Mouse (Mus musculus) gastrocnemius, postnatal 4 days (tissue): ENCODE measurements around the gene Sarnp. TPM values are rescaled to one million over a fixed set of nuclear protein-coding genes. Genes with fewer than 3 reads are reported as not detected.

Experiments used
- DNase-seq, 2 experiments: peaks; one replicate each; pipeline ENCODE4 v3.0.0; 2021 to 2022; ENCODE audit warnings: low spot score in 2 of 2, mixed read lengths in 2 of 2
- total RNA-seq, 2 experiments: library from RNA; stranded (reverse); gene quantifications; 2 replicates each; pipeline ENCODE4 v1.2.3; 2021

Gene Sarnp
- total RNA-seq, 2 experiments from 2014 or later = 48.5 to 54.6 TPM

DNA sequence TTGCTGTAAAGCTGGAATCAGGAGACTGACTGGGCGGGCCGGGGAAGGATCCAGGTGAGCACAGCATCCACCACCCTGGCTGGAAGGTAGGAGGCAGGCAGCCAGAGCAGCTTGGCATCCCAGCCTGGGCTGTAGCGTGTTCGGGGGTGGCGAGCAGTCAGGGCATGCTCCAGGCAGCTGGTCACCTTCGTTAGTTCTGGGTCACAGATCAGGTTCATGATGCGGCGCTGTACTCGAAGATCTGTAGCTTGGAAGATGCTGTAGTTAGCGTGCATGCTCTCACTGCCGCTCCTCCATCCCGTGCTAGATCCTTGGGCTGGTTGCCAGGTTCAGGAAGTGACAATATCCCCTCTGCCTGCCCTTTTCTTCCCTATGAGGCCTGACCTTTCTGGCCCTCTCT lies 96.6 kb downstream of the Sarnp start:
- DNase-seq = peak in 1 of 2 experiments; percentile 20

GRCm38 (mm10) chr10:128915550-128915949 lies 98.4 kb downstream of the Sarnp start:
- no peak for DNase-seq

- no peak for DNase-seq
These were observed 99.5 kb downstream of the Sarnp start for GRCm38 (mm10) chr10:128916665-128917064.

GRCm38 (mm10) chr10:128917400-128917799 lies 100.3 kb downstream of the Sarnp start:
- DNase-seq = no peak

DNA sequence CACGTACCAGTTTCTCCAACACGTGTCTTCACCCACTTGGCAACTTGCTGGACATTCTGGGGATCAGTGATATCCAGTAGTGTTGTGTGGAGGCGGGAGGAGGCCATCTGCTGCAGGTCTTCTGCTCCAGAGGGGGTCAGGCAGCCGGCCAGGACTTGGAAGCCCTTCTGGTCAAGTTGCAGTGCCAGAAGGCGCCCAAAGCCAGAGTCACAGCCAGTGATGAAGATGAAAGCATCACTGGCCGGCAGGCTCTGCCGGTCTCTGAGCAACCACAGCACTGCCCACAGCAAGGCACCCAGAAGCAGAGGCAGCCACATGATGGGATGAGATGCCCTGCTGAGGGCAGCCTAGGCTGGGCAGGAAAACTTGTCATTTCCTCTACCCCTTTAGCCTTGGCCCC lies 101.1 kb downstream of the Sarnp start:
- peak; percentile 55 to 80 for DNase-seq

GRCm38 (mm10) chr10:128919203-128919631 lies 102.1 kb downstream of the Sarnp start:
- DNase-seq = no peak

DNA sequence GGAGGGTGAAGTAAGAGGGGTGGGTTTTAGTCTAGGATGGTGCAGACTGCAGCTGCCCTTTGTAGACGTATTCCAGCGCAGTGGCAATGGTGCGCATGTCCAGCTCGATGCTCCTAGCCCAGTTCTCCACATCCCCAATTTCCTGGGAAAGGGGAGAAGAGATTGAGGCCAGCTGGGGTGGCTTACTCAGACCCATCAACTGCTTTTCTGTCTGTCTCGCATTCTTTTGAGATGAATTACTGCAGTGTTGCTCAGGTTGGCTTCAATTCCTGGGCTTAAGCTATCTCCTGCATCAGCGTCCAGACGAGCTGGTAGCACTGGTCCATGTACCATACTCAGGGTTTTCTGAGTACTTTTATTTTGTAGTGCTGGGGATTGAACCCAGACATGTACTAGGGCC lies 102.8 kb downstream of the Sarnp start:
- no peak for DNase-seq

GRCm38 (mm10) chr10:128920736-128921161 lies 103.6 kb downstream of the Sarnp start:
- DNase-seq = no peak

- DNase-seq = no peak
These were observed 104.1 kb downstream of the Sarnp start for GRCm38 (mm10) chr10:128921251-128921650.

DNA sequence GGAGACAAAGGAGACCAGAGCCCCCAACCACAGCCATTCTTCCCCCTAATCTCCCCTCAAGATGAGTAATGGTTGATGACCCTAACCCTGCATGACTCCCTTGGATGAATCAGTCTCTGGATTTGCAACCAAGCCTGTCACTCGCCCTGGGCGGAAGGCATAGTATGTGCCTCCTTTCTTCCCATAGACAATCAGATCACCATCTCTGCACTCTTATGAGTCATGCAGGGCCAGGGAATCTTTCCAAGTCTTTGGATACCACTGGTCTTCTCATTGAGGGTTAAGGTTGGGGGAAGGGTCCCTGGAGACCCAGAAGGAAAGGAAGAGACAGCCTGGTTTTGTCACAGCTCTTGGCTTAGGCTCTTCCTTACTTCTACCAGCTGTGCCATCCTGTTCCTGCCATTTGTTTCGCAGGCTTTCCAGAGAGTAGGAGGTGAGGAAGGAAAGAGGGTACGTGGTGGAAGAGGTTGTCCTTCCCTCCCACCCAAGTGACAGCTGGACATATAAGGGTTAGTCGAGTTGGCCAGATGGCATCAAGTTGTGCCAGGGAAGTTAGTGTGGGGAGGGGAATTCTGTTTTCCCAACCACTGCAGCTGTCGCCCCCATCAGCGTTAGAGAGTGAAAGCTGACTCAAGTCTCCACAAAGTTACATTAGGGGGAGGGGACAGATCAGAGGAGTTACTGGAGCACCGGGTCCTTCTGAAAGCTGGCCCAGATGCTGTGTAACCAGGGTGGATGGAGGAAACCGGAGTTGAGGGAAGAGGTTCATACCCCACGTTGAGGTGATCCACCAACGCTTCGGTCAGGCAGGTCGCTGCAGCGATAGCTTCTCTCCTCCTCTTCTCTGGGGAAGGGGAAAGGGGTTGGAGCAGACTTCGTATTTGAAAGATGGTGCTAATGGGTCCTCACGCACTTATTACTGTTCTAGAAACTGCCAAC lies 105.0 kb downstream of the Sarnp start:
- DNase-seq = peak in 1 of 2 experiments; percentile 35

GRCm38 (mm10) chr10:128922822-128923012 lies 105.6 kb downstream of the Sarnp start, which contains the start of gene Rdh5:
Rdh5 (minus strand) TSS chr10:128922888.
- no peak for DNase-seq

DNA sequence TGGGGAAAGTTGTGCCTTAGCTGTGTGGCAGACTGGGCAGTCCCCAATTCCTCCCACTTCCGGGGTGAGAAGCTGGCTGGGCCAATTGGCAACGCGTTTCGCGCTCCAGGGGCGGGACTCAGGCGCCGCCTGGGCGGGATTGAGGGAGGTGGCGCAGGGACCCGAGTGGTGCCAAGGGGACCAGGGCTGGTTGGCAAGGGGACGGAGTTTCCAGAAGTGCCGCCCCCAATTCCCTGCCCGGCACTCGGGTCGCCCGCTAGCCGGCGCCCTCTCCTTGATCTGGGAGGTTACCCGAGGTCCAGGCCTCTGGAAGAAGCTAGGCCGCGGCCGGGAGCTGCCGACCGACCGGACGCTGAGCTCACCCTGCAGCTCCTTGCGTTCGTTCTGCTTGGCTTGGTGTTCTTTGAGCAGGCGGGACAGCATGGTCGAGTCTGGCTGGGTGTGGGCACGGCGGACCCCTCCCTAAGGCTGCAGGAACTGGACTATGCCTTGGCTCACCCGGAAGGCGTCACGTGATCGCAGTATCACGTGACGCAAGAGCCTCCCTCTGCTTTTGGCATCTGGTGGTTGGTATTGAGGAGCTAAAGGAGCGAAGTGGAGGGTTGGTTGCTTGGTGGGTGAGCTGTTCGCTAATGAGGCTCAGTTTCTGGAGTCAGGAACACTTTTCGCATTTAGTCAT lies 106.0 kb downstream of the Sarnp start:
- peak; percentile 86 to 94 for DNase-seq

DNA sequence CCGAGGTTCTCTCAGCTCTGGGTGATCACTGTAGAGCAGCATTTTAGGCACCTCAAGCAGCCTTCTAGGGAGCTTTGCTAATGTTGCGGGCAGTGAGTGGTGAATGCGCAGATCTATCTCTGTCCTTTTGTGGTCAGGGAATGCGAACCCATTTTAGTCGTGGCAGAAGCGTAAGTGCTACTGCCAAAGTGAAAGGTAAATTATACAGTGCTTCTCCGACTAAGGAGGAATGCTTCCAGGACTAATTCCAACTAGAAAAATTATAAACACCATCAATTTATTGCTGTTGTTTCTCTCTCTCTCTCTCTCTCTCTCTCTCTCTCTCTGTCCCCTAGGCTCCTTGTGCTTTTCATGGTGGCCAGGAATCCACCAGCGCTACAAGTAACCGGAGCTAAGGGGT lies 106.8 kb downstream of the Sarnp start, which contains the start of gene Bloc1s1:
Gene Bloc1s1 (minus strand): TSS at position 101 of the 400 bp plus-strand sequence.
- DNase-seq = no peak

Other genes with a start within 250 kb of the Sarnp start
- 10 to 100 TPM; 18.0 to 19.0 TPM for gene Erbb3, start 227.7 kb upstream of the Sarnp start, total RNA-seq
- 100 to 1,000 TPM; 757 to 856 TPM for gene Rps26, start 190.6 kb upstream of the Sarnp start, total RNA-seq
- gene Ikzf4, start 171.3 kb upstream of the Sarnp start, total RNA-seq = 1 to 10 TPM in 1 of 2 experiments, under 1 TPM in 1; 0.93 to 1.4 TPM
- gene Suox, start 143.3 kb upstream of the Sarnp start, total RNA-seq = 10 to 100 TPM; 12.0 to 13.1 TPM
- gene Rab5b, start 121.1 kb upstream of the Sarnp start, total RNA-seq = 10 to 100 TPM; 85.8 to 88.8 TPM
- 1 to 10 TPM; 4.0 to 5.2 TPM for gene Pmel, start 113.1 kb upstream of the Sarnp start, total RNA-seq
- gene Cdk2, start 112.3 kb upstream of the Sarnp start, total RNA-seq = 10 to 100 TPM; 38.7 to 42.8 TPM
- gene Dgka, start 72.5 kb upstream of the Sarnp start, total RNA-seq = 1 to 10 TPM; 6.7 TPM
- gene Pym1, start 69.4 kb upstream of the Sarnp start, total RNA-seq = 10 to 100 TPM; 18.3 to 22.1 TPM
- gene Mmp19, start 26.4 kb upstream of the Sarnp start, total RNA-seq = 1 to 10 TPM; 2.8 to 3.0 TPM
- 10 to 100 TPM; 48.6 to 50.7 TPM for gene Dnajc14, start 13.3 kb upstream of the Sarnp start, total RNA-seq
- gene Tmem198b, start 13.0 kb upstream of the Sarnp start, total RNA-seq = 10 to 100 TPM; 17.3 to 20.2 TPM
- 10 to 100 TPM; 11.7 to 12.0 TPM for gene Ormdl2, start 4.3 kb downstream of the Sarnp start, total RNA-seq
- gene Gdf11, start 74.4 kb downstream of the Sarnp start, total RNA-seq = 1 to 10 TPM; 7.5 to 8.3 TPM
- 100 to 1,000 TPM; 311 to 352 TPM for gene Cd63, start 83.7 kb downstream of the Sarnp start, total RNA-seq
- gene Rdh5, start 105.6 kb downstream of the Sarnp start, total RNA-seq = 10 to 100 TPM; 11.7 to 12.1 TPM
- 100 to 1,000 TPM; 218 to 231 TPM for gene Bloc1s1, start 106.7 kb downstream of the Sarnp start, total RNA-seq
- 100 to 1,000 TPM; 148 to 157 TPM for gene Itga7, start 116.5 kb downstream of the Sarnp start, total RNA-seq
- gene Mettl7b, start 143.7 kb downstream of the Sarnp start, total RNA-seq = under 1 TPM in 1 of 2 experiments, not detected in 1; 0.73 TPM
- not detected for gene Olfr9, start 172.1 kb downstream of the Sarnp start, total RNA-seq
- gene Olfr763, start 193.5 kb downstream of the Sarnp start, total RNA-seq = not detected
- gene Olfr764-ps1, start 222.6 kb downstream of the Sarnp start, total RNA-seq = not detected
- gene Olfr765, start 232.7 kb downstream of the Sarnp start, total RNA-seq = not detected